Mouse (Mus musculus) urinary bladder, postnatal 14 days (tissue): Measurements from ENCODE around the gene Rab12.
A peak's percentile ranks its signal among the peaks of the same experiment; 100 is the strongest.

Source experiments
- DNase-seq: peaks from one replicate; pipeline ENCODE4 v3.0.0; 2021; ENCODE audit warnings: low spot score

Gene Rab12

DNA sequence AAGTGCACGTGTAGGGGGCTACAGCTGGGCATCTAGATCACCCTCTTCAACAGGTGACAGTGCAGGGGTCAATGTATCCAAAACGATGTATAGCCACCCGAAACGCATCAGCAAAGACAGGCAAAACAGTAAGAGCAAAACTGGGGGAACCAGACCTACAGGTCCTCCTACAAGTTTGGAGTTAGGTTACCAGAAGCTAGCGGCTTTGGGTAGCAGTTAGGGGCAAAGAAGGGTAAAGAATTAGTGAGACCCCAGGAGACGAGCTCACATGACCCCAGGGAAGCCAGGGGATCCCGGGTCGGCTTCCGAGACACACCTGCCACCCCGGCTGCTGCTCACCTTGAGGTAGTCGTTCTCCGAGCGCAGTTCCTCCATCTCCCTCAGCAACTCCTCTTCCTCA is 71.6 kb downstream of the Rab12 start:
- peak; percentile 25 for DNase-seq

DNA sequence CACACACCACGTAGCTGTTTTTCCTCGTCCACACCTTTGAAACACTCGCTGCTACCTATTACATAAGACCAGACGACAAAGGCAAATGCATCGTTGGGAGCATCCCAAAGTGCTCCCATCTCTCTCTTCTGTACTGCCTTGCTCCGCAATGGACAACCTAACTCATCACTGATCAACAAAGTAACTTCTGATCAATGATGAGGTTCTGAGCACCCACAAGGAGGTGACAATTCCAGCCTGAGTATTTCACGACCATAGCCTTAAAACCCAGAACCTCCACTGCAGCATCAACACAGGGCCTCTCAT is 72.6 kb downstream of the Rab12 start:
- no peak for DNase-seq

DNA sequence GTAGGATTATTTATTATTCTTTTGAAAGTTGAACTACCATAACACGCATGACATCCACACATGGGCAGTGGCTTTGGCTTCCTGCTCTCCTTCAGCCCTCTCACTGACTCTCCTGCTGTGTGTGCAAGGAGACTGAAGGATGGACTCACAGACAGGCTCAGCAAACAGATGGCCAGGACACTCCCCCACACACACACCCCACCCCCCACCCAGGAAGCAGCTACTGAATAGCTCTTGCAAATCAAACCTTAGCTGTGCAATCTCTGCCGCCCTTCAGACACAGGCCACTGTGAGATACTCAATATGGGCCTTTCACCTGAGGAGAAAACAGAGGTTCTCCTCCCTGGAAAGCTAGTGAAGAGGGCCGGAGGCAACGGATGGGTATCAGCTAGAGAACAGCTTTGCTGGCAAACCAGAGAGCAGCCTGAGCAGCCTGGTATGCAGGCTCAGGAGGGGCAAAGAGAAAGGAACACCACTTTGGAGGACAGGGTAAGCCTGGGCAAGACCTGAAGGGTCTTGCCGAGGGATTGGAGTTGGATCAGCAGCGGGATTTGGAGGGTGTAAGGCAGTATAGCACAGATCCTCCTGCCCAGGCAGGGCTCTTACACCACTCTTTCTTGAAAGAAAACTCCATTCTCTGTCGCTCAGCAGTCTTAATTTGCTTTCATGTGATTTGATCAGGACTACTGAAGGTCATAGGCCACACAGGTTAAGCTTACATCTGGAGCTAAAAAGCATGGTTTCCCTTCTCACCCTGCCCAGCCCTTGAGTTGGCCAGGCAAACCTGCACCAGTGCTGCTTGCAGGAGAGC is 73.1 kb downstream of the Rab12 start:
- no peak for DNase-seq
